Mouse (Mus musculus): Measurements from ENCODE around the gene Gm11992.

Gm11992 gene

DNA sequence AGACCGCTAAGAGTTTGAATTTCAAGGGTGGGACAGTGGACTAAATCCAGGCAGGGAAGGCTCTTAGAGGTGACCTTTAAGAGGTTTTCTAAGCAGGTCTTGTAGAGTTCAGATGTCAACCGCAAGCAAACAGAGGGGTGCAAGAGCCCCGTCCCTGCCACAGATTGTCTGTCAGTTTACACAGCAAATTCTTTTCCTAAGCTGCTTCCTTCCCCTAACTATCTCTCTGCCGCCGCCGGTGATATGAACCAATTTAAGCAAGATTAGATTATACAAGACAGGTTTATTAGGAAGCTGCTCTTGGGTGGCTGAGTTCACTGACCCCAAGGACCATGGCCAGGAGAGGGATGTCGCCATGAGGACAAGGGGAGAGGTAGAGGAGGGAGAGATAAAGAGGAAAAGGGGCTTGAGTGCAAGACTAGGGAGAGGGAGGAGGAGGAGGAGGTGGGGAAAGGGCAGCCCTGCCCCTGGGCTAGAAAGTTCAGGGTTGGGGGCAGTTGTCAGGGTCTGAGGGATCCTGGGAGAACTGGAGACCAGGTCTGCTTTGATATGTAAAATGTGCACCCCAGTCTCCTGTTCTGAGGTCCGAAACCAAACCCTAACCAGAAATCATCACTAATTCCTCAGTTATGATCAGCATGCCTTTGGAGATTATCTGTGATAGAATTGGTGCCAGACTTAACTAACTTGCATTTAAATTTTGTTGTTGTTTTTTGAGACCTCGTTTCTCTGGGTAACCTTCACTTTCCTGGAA lies 67.2 kb downstream of the Gm11992 start:
- no peak for DNase-seq (ENCODE audit: extremely low read depth, low read depth, low spot score)

DNA sequence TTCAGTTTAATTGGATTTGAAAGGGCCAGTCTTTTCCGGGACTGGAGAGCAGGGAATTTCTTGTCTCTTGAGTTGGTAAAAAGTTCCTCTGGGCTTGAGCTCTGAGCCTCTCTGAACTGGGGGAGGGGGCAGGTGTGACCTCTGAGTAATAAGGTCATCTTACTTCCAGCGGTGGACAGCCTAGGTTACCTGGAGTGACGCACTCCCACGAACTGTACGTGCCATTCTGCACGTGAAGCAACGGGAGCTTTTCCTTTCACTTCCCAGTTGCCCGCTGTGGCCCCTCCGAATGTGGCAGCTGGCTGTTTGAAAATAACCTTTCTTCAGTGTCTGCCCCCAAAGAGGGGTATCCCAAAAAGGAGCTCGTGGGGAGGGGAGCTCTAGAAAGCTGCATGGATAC lies 67.7 kb downstream of the Gm11992 start:
- DNase-seq (ENCODE audit: extremely low read depth, low read depth, low spot score) = no peak

DNA sequence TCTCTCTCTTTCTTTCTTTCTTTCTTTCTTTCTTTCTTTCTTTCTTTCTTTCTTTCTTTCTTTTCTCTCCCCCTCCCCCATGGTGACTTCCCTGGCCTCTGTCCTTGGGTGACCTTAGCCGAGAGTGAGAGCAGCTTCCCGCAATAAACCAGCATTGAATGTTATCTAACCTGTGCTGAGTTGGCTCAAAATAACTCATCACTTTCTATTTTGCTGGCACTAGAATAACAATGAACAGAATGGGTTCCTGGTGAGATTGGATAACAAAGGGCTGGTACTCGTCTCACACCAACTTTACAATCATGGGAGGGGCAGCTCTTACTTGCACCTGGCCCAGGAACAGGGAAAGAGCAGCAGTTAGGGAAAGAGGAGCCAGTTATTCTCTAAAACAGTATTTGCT lies 68.5 kb downstream of the Gm11992 start:
- no peak for DNase-seq (ENCODE audit: extremely low read depth, low read depth, low spot score)

DNA sequence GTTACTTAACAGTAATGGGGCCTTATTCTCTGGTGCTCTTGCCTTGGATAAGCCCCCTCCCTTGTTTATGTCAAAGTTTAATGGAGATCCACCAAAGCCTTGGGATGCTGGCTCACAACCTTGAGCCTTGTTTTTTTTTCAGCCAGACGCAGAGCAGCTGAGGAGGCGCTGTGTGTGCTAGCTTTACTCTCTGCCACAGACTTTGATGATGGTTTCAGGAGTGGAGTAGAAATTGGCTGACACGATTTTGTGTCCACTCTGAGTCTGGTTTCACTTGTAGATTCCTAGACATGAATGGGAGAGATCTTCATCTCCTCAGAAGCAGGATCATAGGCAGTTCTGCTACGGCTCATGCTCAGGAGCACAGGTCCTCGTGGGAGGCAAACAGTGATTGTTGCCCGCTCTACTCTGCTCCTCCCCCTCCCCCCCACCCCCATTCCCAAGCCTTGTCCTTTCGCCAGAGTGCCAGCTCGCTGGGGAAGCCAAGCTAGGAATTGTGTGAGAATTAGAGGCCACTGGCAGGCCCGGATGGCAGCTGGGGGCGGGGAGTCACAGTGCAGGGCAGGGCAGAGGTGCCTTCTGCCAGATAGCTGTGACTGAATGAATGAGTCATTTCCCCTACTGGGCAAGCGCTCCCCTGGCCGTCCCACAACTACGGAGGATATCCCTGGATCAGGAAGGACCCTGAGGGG lies 69.1 kb downstream of the Gm11992 start:
- DNase-seq (ENCODE audit: extremely low read depth, low read depth, low spot score) = peak; percentile 33

DNA sequence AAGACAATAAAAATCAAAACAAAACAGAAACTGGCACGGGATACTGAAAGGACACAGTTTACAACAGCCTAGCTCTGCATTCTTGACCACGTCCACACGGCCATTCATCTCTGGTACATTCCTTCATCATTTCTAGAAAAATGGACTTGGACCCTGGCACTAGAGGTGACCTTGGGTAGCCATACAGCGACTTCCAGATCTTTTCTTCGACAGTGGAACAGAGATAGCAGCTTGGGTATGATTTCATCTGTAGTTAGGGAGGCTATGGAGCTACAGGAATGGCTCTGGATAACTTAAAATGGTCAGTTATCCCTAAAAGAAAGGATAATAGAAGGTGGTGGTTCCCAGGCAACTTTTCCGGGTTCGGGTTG lies 69.6 kb downstream of the Gm11992 start, which contains the start of gene Upp1:
TSS of gene Upp1 (plus strand) at position 54 of the 371 bp plus-strand sequence.
- no peak for DNase-seq (ENCODE audit: extremely low read depth, low read depth, low spot score)

DNA sequence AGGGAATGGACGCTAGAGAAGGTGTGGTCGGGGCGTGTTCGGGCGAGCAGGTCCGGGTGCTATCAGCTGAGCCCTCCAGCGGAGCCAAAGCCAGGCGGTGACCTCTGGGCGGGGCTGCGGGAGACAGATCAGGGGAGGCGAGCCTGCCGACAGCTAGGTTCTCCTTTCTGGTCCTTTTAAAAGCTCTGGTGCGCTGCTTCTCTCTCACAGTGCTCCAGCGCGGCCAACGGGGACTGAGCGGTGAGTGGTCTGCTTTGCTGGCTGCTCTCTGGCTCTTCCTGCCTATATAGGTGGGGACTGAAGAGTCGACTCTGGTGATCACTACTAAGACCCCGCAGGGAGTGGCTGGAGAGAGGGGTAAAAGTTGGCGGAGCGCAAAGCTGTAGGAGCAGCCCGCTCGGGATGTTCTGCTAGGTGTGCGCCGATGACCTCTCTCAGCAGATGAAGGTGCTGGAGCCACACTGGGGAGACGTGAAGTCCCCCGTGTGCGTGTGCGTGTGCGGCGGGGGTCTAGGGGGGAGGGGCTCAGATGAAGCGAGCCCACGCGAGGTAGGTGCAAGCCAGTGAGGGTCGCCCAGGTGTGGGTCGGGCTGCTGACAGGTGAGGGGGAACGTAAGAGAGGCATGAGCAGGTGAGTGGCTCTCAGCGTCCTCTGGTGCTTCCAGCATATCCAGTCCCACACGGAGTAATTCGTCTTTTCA lies 70.2 kb downstream of the Gm11992 start:
- DNase-seq (ENCODE audit: extremely low read depth, low read depth, low spot score) = no peak

Data from fat pad, adult 2 months (tissue).